Mouse (Mus musculus) neural tube, embryonic 11.5 days (tissue): Measurements from ENCODE around the gene Gm42669. TPM values are rescaled to one million over a fixed set of nuclear protein-coding genes. Genes with fewer than 3 reads are reported as not detected.

ENCODE experiments used
- ATAC-seq: fragments of 200-750 bp; cut with Nextera tagmentation; 2 replicates; pipeline ENCODE4 v1.8.0; 2017; ENCODE audit warnings: moderate number of reproducible peaks, mild to moderate bottlenecking, moderate TSS enrichment, moderate library complexity; ENCODE audit not compliant: insufficient read depth, low FRiP score, low TSS enrichment
- DNase-seq: peaks from one replicate; pipeline ENCODE4 v3.0.0-alpha.2; 2015; ENCODE audit warnings: low spot score
- H3K27ac ChIP-seq: fragments of 300-500 bp; sonication (generic); 2 replicates; pipeline ENCODE4 v1.5.1; 2014; ENCODE audit warnings: low read depth, mild to moderate bottlenecking, low read length
- H3K27me3 ChIP-seq: fragments of 300-500 bp; sonication (generic); 2 replicates; pipeline ENCODE4 v1.6.1; 2014; ENCODE audit warnings: mild to moderate bottlenecking, low read length, mixed read lengths; ENCODE audit not compliant: control insufficient read depth, insufficient read depth
- H3K36me3 ChIP-seq: fragments of 300-500 bp; sonication (generic); 2 replicates; pipeline ENCODE4 v1.6.1; 2014; ENCODE audit warnings: mild to moderate bottlenecking, low read length, moderate library complexity, mixed read lengths; ENCODE audit not compliant: control insufficient read depth, insufficient read depth
- H3K4me1 ChIP-seq: fragments of 300-500 bp; sonication (generic); 2 replicates; pipeline ENCODE4 v1.6.1; 2014; ENCODE audit warnings: low read length, mixed read lengths; ENCODE audit not compliant: control insufficient read depth, insufficient read depth
- H3K4me2 ChIP-seq: fragments of 300-500 bp; sonication (generic); 2 replicates; pipeline ENCODE4 v1.6.1; 2014; ENCODE audit warnings: low read depth, mild to moderate bottlenecking, moderate library complexity
- H3K4me3 ChIP-seq: fragments of 300-500 bp; sonication (generic); 2 replicates; pipeline ENCODE4 v1.5.1; 2014; ENCODE audit warnings: low read depth, low read length
- H3K9ac ChIP-seq: fragments of 300-500 bp; sonication (generic); 2 replicates; pipeline ENCODE4 v1.6.1; 2014; ENCODE audit warnings: mild to moderate bottlenecking, low read length
- H3K9me3 ChIP-seq: fragments of 300-500 bp; sonication (generic); 2 replicates; pipeline ENCODE4 v1.6.1; 2016; ENCODE audit warnings: low read length; ENCODE audit not compliant: control insufficient read depth
- WGBS: fragments of 180-500 bp; shearing (Covaris S2); extraction: QIAGEN DNeasy Blood & Tissue Kit; methylation state at CpG from one replicate; pipeline ENCODE4 v1.1.7; 2014; 5-methylcytosine and 5-hydroxymethylcytosine counted together
- polyA plus RNA-seq: library from polyadenylated mRNA; unstranded; fragments of >200 nt; fragmentation: Nextera tagmentation; extraction: Ambion mirVana; gene quantifications from 2 replicates; pipeline ENCODE4 v1.2.1, GENCODE M21; 2014

The Gm42669 gene
- polyA plus RNA-seq: 0.09 and 0.44 TPM in 2 replicates

- H3K36me3 ChIP-seq: no peaks in the 10 kb centered on the region
- 77% methylated on average over 4 of the region's 4 CpGs for WGBS
- no peak for DNase-seq
- no peak for ATAC-seq
- no peak within 1 kb of the TSS for H3K27ac ChIP-seq
- H3K27me3 ChIP-seq: no peaks in the 10 kb centered on the region
- H3K9me3 ChIP-seq: no peaks in the 10 kb centered on the region
- no peak within 1 kb of the TSS for H3K4me3 ChIP-seq
- no peak within 1 kb of the TSS for H3K4me2 ChIP-seq
- no peak within 1 kb of the TSS for H3K9ac ChIP-seq
- H3K4me1 ChIP-seq: no peaks in the 10 kb centered on the region
Observed at GRCm38 (mm10) chr5:107507321-107507720, at the start of gene Gm42669. Gm42669 (plus strand) TSS chr5:107507621.

GRCm38 (mm10) chr5:107462147-107463076 is 45.0 kb upstream of the Gm42669 start:
- no peak overlapping the region for H3K4me2 ChIP-seq
- H3K36me3 ChIP-seq: no peaks in the 10 kb centered on the region
- H3K27ac ChIP-seq: no peak overlapping the region
- H3K4me1 ChIP-seq: 0 out of 2 replicates have a peak, but pooled peaks cover 2% of the 10 kb centered on the region
- H3K9ac ChIP-seq: no peak overlapping the region
- no peaks in the 10 kb centered on the region for H3K9me3 ChIP-seq
- no peak for DNase-seq
- no peak overlapping the region for H3K4me3 ChIP-seq
- H3K27me3 ChIP-seq: no peaks in the 10 kb centered on the region
- ATAC-seq: no peak
- WGBS: 90% methylated on average over 4 of the region's 4 CpGs

GRCm38 (mm10) chr5:107466501-107466900 is 40.9 kb upstream of the Gm42669 start:
- DNase-seq (no peak), ATAC-seq (no peak)
- H3K9ac ChIP-seq: no peak overlapping the region
- no peaks in the 10 kb centered on the region for H3K36me3 ChIP-seq
- no peak overlapping the region for H3K4me2 ChIP-seq
- no peak overlapping the region for H3K4me3 ChIP-seq
- no peak overlapping the region for H3K27ac ChIP-seq
- H3K9me3 ChIP-seq: no peaks in the 10 kb centered on the region
- H3K27me3 ChIP-seq: no peaks in the 10 kb centered on the region
- 0 out of 2 replicates have a peak, but pooled peaks cover 2% of the 10 kb centered on the region for H3K4me1 ChIP-seq
- WGBS: 48% methylated on average over 5 of the region's 5 CpGs

- Histone ChIP-seq H3K9me3 (no peaks in the 10 kb centered on the region), H3K27ac (no peak overlapping the region), H3K4me3 (no peak overlapping the region), H3K36me3 (no peaks in the 10 kb centered on the region), H3K9ac (no peak overlapping the region), H3K4me1 (0 out of 2 replicates have a peak, but pooled peaks cover 2% of the 10 kb centered on the region), H3K27me3 (no peaks in the 10 kb centered on the region), H3K4me2 (no peak overlapping the region)
- no peak for DNase-seq
- WGBS: 82% methylated on average over 4 of the region's 4 CpGs
- no peak for ATAC-seq
Observed at GRCm38 (mm10) chr5:107467098-107467497, 40.3 kb upstream of the Gm42669 start.

GRCm38 (mm10) chr5:107470600-107471329 is 36.7 kb upstream of the Gm42669 start:
- H3K4me1 ChIP-seq: 0 out of 2 replicates have a peak, but pooled peaks cover 2% of the 10 kb centered on the region
- no peaks in the 10 kb centered on the region for H3K9me3 ChIP-seq
- no peaks in the 10 kb centered on the region for H3K27me3 ChIP-seq
- H3K4me3 ChIP-seq: no peak overlapping the region
- no peak overlapping the region for H3K9ac ChIP-seq
- DNase-seq: no peak
- 74% methylated on average over 10 of the region's 10 CpGs for WGBS
- H3K27ac ChIP-seq: no peak overlapping the region
- no peak for ATAC-seq
- H3K36me3 ChIP-seq: no peaks in the 10 kb centered on the region
- H3K4me2 ChIP-seq: no peak overlapping the region

- H3K4me1 ChIP-seq: no peaks in the 10 kb centered on the region
- 93% methylated on average over 2 of the region's 2 CpGs for WGBS
- no peaks in the 10 kb centered on the region for H3K36me3 ChIP-seq
- ATAC-seq (no peak), DNase-seq (no peak)
- H3K9ac ChIP-seq: no peak overlapping the region
- H3K4me3 ChIP-seq: no peak overlapping the region
- no peak overlapping the region for H3K27ac ChIP-seq
- no peaks in the 10 kb centered on the region for H3K9me3 ChIP-seq
- no peak overlapping the region for H3K4me2 ChIP-seq
- H3K27me3 ChIP-seq: no peaks in the 10 kb centered on the region
Observed at GRCm38 (mm10) chr5:107480194-107480593, 27.2 kb upstream of the Gm42669 start.

- H3K9me3 ChIP-seq: no peaks in the 10 kb centered on the region
- H3K4me1 ChIP-seq: no peaks in the 10 kb centered on the region
- DNase-seq (no peak), ATAC-seq (no peak)
- WGBS: 74% methylated on average over 4 of the region's 4 CpGs
- no peaks in the 10 kb centered on the region for H3K36me3 ChIP-seq
- no peak overlapping the region for H3K4me3 ChIP-seq
- no peaks in the 10 kb centered on the region for H3K27me3 ChIP-seq
- no peak overlapping the region for H3K9ac ChIP-seq
- no peak overlapping the region for H3K27ac ChIP-seq
- no peak overlapping the region for H3K4me2 ChIP-seq
Observed at GRCm38 (mm10) chr5:107488996-107489395, 18.4 kb upstream of the Gm42669 start.

GRCm38 (mm10) chr5:107491036-107491435 is 16.4 kb upstream of the Gm42669 start:
- ATAC-seq: no peak
- Histone ChIP-seq H3K27me3 (no peaks in the 10 kb centered on the region), H3K9ac (no peak overlapping the region), H3K27ac (no peak overlapping the region), H3K4me1 (no peaks in the 10 kb centered on the region), H3K36me3 (no peaks in the 10 kb centered on the region), H3K4me3 (no peak overlapping the region), H3K4me2 (no peak overlapping the region), H3K9me3 (no peaks in the 10 kb centered on the region)
- no peak for DNase-seq
- 80% methylated on average over 9 of the region's 9 CpGs for WGBS
